Mouse (Mus musculus) intestine, embryonic 14.5 days (tissue): Measurements from ENCODE around the gene Lyve1. TPM values are rescaled to one million over a fixed set of nuclear protein-coding genes. Genes with fewer than 3 reads are reported as not detected.

ENCODE experiments used
- ATAC-seq: fragments of 200-750 bp; cut with Nextera tagmentation; replicated peaks from 2 replicates; pipeline ENCODE4 v1.8.0; 2017; ENCODE audit warnings: low read depth, moderate number of reproducible peaks, moderate TSS enrichment, moderate library complexity; ENCODE audit not compliant: low FRiP score, low TSS enrichment
- DNase-seq: peaks from one replicate; pipeline ENCODE4 v3.0.0-alpha.2; 2018; ENCODE audit warnings: low spot score
- H3K27ac ChIP-seq: fragments of 300-500 bp; sonication (generic); 2 replicates; pipeline ENCODE4 v1.5.1; 2014; ENCODE audit warnings: low read depth, mild to moderate bottlenecking, control low read depth
- H3K27me3 ChIP-seq: fragments of 300-500 bp; sonication (generic); replicated peaks from 2 replicates; pipeline ENCODE4 v1.6.1; 2014; ENCODE audit warnings: low read length, control low read depth; ENCODE audit not compliant: control insufficient read depth, insufficient read depth
- H3K36me3 ChIP-seq: fragments of 300-500 bp; sonication (generic); 2 replicates; pipeline ENCODE4 v1.6.1; 2014; ENCODE audit warnings: low read length, control low read depth; ENCODE audit not compliant: control insufficient read depth, insufficient read depth
- H3K4me1 ChIP-seq: fragments of 300-500 bp; sonication (generic); replicated peaks from 2 replicates; pipeline ENCODE4 v1.6.1; 2014; ENCODE audit warnings: low read length, control low read depth, mixed read lengths; ENCODE audit not compliant: control insufficient read depth, insufficient read depth
- H3K4me2 ChIP-seq: fragments of 300-500 bp; sonication (generic); 2 replicates; pipeline ENCODE4 v1.6.1; 2014; ENCODE audit warnings: low read length
- H3K4me3 ChIP-seq: fragments of 300-500 bp; sonication (generic); 2 replicates; pipeline ENCODE4 v1.5.1; 2014; ENCODE audit warnings: low read depth, low read length, control low read depth, mixed read lengths
- H3K9ac ChIP-seq: fragments of 300-500 bp; sonication (generic); 2 replicates; pipeline ENCODE4 v1.6.1; 2014; ENCODE audit warnings: mild to moderate bottlenecking, low read length
- H3K9me3 ChIP-seq: fragments of 300-500 bp; sonication (generic); 2 replicates; pipeline ENCODE4 v1.6.1; 2016; ENCODE audit warnings: low read length, control low read depth; ENCODE audit not compliant: control insufficient read depth
- WGBS: fragments of 180-500 bp; shearing (Covaris S2); extraction: QIAGEN DNeasy Blood & Tissue Kit; methylation state at CpG from one replicate; pipeline ENCODE4 v1.1.7; 2014; 5-methylcytosine and 5-hydroxymethylcytosine counted together
- polyA plus RNA-seq: library from polyadenylated mRNA; unstranded; fragments of >200 nt; fragmentation: Nextera tagmentation; extraction: Ambion mirVana; gene quantifications from 2 replicates; pipeline ENCODE4 v1.2.1, GENCODE M21; 2014

Gene Lyve1
- polyA plus RNA-seq, 1 experiment from 2014 or later = 10.3 TPM

GRCm38 (mm10) chr7:110811529-110811928, 51.5 kb downstream of the Lyve1 start:
- no peak overlapping the region for H3K4me3 ChIP-seq
- H3K9ac ChIP-seq = no peak overlapping the region
- no peak overlapping the region for H3K27ac ChIP-seq
- ATAC-seq = no peak
- H3K27me3 ChIP-seq = no peaks in the 10 kb centered on the region
- H3K4me1 ChIP-seq = no peaks in the 10 kb centered on the region
- 82% methylated on average over 5 of the region's 5 CpGs for WGBS
- DNase-seq = no peak
- H3K36me3 ChIP-seq = peaks cover 25% of the 10 kb centered on the region
- H3K9me3 ChIP-seq = no peaks in the 10 kb centered on the region
- H3K4me2 ChIP-seq = no peak overlapping the region

- Histone ChIP-seq H3K4me2 (no peak overlapping the region), H3K9me3 (no peaks in the 10 kb centered on the region), H3K27ac (no peak overlapping the region), H3K27me3 (no peaks in the 10 kb centered on the region), H3K4me1 (no peaks in the 10 kb centered on the region), H3K4me3 (no peak overlapping the region), H3K36me3 (peaks cover 25% of the 10 kb centered on the region), H3K9ac (no peak overlapping the region)
- no peak for ATAC-seq
- WGBS = 87% methylated on average over 8 of the region's 8 CpGs
- DNase-seq = no peak
Measured at GRCm38 (mm10) chr7:110810995-110811394, 52.0 kb downstream of the Lyve1 start.

- Histone ChIP-seq H3K36me3 (peaks cover 15% of the 10 kb centered on the region), H3K4me3 (no peak overlapping the region), H3K27ac (no peak overlapping the region), H3K9me3 (no peaks in the 10 kb centered on the region), H3K4me2 (no peak overlapping the region), H3K4me1 (no peaks in the 10 kb centered on the region), H3K27me3 (no peaks in the 10 kb centered on the region), H3K9ac (no peak overlapping the region)
- no peak for DNase-seq
- no peak; the same call in 1 of the 2 replicates for ATAC-seq
- WGBS = 85% methylated on average over 18 of the region's 18 CpGs
Measured at GRCm38 (mm10) chr7:110809585-110810557, 53.2 kb downstream of the Lyve1 start.

- no peak overlapping the region for H3K27ac ChIP-seq
- 47% methylated on average over 3 of the region's 3 CpGs for WGBS
- H3K4me1 ChIP-seq = no peaks in the 10 kb centered on the region
- H3K9ac ChIP-seq = no peak overlapping the region
- H3K9me3 ChIP-seq = no peaks in the 10 kb centered on the region
- DNase-seq (no peak), ATAC-seq (no peak)
- no peak overlapping the region for H3K4me3 ChIP-seq
- no peak overlapping the region for H3K4me2 ChIP-seq
- H3K27me3 ChIP-seq = no peaks in the 10 kb centered on the region
- peaks cover 15% of the 10 kb centered on the region for H3K36me3 ChIP-seq
Measured at GRCm38 (mm10) chr7:110808962-110809361, 54.1 kb downstream of the Lyve1 start.

GRCm38 (mm10) chr7:110807460-110808030, 55.5 kb downstream of the Lyve1 start:
- H3K9ac ChIP-seq = no peak overlapping the region
- H3K27me3 ChIP-seq = no peaks in the 10 kb centered on the region
- H3K4me1 ChIP-seq = no peaks in the 10 kb centered on the region
- H3K36me3 ChIP-seq = peaks cover 8% of the 10 kb centered on the region
- no peak for ATAC-seq
- H3K4me2 ChIP-seq = no peak overlapping the region
- H3K27ac ChIP-seq = no peak overlapping the region
- H3K4me3 ChIP-seq = no peak overlapping the region
- 91% methylated on average over 13 of the region's 13 CpGs for WGBS
- H3K9me3 ChIP-seq = no peaks in the 10 kb centered on the region
- no peak for DNase-seq

GRCm38 (mm10) chr7:110804266-110804665, 58.8 kb downstream of the Lyve1 start:
- no peaks in the 10 kb centered on the region for H3K9me3 ChIP-seq
- H3K27me3 ChIP-seq = no peaks in the 10 kb centered on the region
- no peak for ATAC-seq
- no peak overlapping the region for H3K4me2 ChIP-seq
- WGBS = 72% methylated on average over 3 of the region's 3 CpGs
- H3K4me3 ChIP-seq = no peak overlapping the region
- no peak for DNase-seq
- H3K4me1 ChIP-seq = no peaks in the 10 kb centered on the region
- no peak overlapping the region for H3K27ac ChIP-seq
- H3K36me3 ChIP-seq = no peaks in the 10 kb centered on the region
- H3K9ac ChIP-seq = no peak overlapping the region

- Histone ChIP-seq H3K36me3 (no peaks in the 10 kb centered on the region), H3K4me2 (no peak overlapping the region), H3K27me3 (no peaks in the 10 kb centered on the region), H3K27ac (no peak overlapping the region), H3K9ac (no peak overlapping the region), H3K4me3 (no peak overlapping the region), H3K4me1 (no peaks in the 10 kb centered on the region), H3K9me3 (no peaks in the 10 kb centered on the region)
- WGBS = 92% methylated on average over 10 of the region's 10 CpGs
- DNase-seq = no peak
- ATAC-seq = no peak
Measured at GRCm38 (mm10) chr7:110803131-110803530, 59.9 kb downstream of the Lyve1 start.

- Histone ChIP-seq H3K36me3 (no peaks in the 10 kb centered on the region), H3K4me1 (no peaks in the 10 kb centered on the region), H3K4me2 (no peak overlapping the region), H3K27me3 (no peaks in the 10 kb centered on the region), H3K4me3 (no peak overlapping the region), H3K9ac (no peak overlapping the region), H3K27ac (no peak overlapping the region), H3K9me3 (no peaks in the 10 kb centered on the region)
- 5% methylated on average over 4 of the region's 4 CpGs for WGBS
- 0 out of 2 replicates have a peak, but pooled peaks have one; percentile 33 for ATAC-seq
- peak; percentile 91 for DNase-seq
Measured at GRCm38 (mm10) chr7:110801028-110801427, 62.0 kb downstream of the Lyve1 start.
